Mouse (Mus musculus) large intestine, adult 2 months (tissue): ENCODE results near the gene Gm5155. TPM values are rescaled to one million over a fixed set of nuclear protein-coding genes. Genes with fewer than 3 reads are reported as not detected.
"Not testable (repeated sequence)": the region's sequence is repeated elsewhere in the genome, so short reads cannot be mapped to it uniquely, and the experiment has no call there.

ENCODE experiments used
- DNase-seq: peaks from one replicate; pipeline ENCODE4 v3.0.0-alpha.2; 2012; ENCODE audit warnings: low read depth, low spot score
- WGBS: fragments of 180-500 bp; shearing (Covaris S2); methylation state at CpG from one replicate; pipeline ENCODE4 v1.1.7; 2018; 5-methylcytosine and 5-hydroxymethylcytosine counted together
- polyA plus RNA-seq: library from polyadenylated mRNA; depleted of rRNA; stranded (reverse); fragments of >200 nt; gene quantifications from 2 replicates; pipeline ENCODE4 v1.2.3, GENCODE M21; 2012; rRNA removed

Gm5155 gene
- not detected in 2 replicates for polyA plus RNA-seq

GRCm38 (mm10) chr7:17871467-17871866 lies at the start of gene Gm5155:
Gm5155 (plus strand) TSS chr7:17871767.
- WGBS, result 76% methylated on average over 1 of the region's 1 CpGs
- no peak for DNase-seq

- WGBS, result 96% methylated on average over 1 of the region's 1 CpGs
- DNase-seq, result no peak
Measured at GRCm38 (mm10) chr7:17870776-17871175, 791 bp upstream of the Gm5155 start.

- not testable (repeated sequence) for DNase-seq
- 79% methylated on average over 1 of the region's 1 CpGs for WGBS
Measured at GRCm38 (mm10) chr7:17895341-17895740, 23.8 kb downstream of the Gm5155 start.

GRCm38 (mm10) chr7:17903146-17903915 lies 31.8 kb downstream of the Gm5155 start:
- 64% methylated on average over 6 of the region's 6 CpGs for WGBS
- DNase-seq, result no peak

Other genes with a start within 250 kb of the Gm5155 start
- not detected in 2 replicates for gene Ceacam5, start 158.5 kb upstream of the Gm5155 start, polyA plus RNA-seq
- gene Ceacam14, start 59.1 kb upstream of the Gm5155 start, polyA plus RNA-seq, result not detected in 2 replicates
- gene Ceacam11, start 100.4 kb downstream of the Gm5155 start, polyA plus RNA-seq, result not detected in 2 replicates
- gene Ceacam13, start 138.1 kb downstream of the Gm5155 start, polyA plus RNA-seq, result not detected in 2 replicates
- not detected in 2 replicates for gene Ceacam12, start 194.2 kb downstream of the Gm5155 start, polyA plus RNA-seq